Mouse (Mus musculus) kidney, adult 11 months (tissue): ENCODE measurements around the gene Zfp454.

Source experiments
- DNase-seq: peaks from one replicate; pipeline ENCODE4 v3.0.0; 2022

The Zfp454 gene

GRCm38 (mm10) chr11:50835727-50836126 lies 51.7 kb downstream of the Zfp454 start:
- no peak for DNase-seq

- peak; percentile 80 for DNase-seq
Measured at GRCm38 (mm10) chr11:50827010-50827953, 60.2 kb downstream of the Zfp454 start, which contains the start of gene Zfp354c. Gene Zfp354c, minus strand, starts transcription at chr11:50827724.

GRCm38 (mm10) chr11:50826214-50826613 lies 61.2 kb downstream of the Zfp454 start:
- DNase-seq: peak; percentile 19
